Mouse (Mus musculus) kidney, adult 18-20 months (tissue): ENCODE data around the gene Pcyt1a.

Experiments
- DNase-seq: peaks from one replicate; pipeline ENCODE4 v3.0.0; 2021

The Pcyt1a gene

GRCm38 (mm10) chr16:32511827-32512490 is 81.2 kb downstream of the Pcyt1a start:
- no peak for DNase-seq

- DNase-seq: no peak
Measured at GRCm38 (mm10) chr16:32512921-32513320, 82.2 kb downstream of the Pcyt1a start.

GRCm38 (mm10) chr16:32513401-32513800 is 82.7 kb downstream of the Pcyt1a start:
- DNase-seq: no peak

GRCm38 (mm10) chr16:32513948-32514347 is 83.2 kb downstream of the Pcyt1a start:
- DNase-seq: no peak

GRCm38 (mm10) chr16:32516006-32516962 is 85.6 kb downstream of the Pcyt1a start:
- DNase-seq: no peak

GRCm38 (mm10) chr16:32517785-32518481 is 87.2 kb downstream of the Pcyt1a start:
- no peak for DNase-seq

GRCm38 (mm10) chr16:32519656-32520371 is 89.1 kb downstream of the Pcyt1a start:
- no peak for DNase-seq

GRCm38 (mm10) chr16:32520372-32520748 is 89.6 kb downstream of the Pcyt1a start:
- no peak for DNase-seq

- DNase-seq: no peak
Measured at GRCm38 (mm10) chr16:32522578-32523194, 92.0 kb downstream of the Pcyt1a start.

GRCm38 (mm10) chr16:32523462-32524243 is 92.9 kb downstream of the Pcyt1a start:
- DNase-seq: peak; percentile 50

- no peak for DNase-seq
Measured at GRCm38 (mm10) chr16:32524244-32524615, 93.5 kb downstream of the Pcyt1a start.
